Mouse (Mus musculus) cortical plate, adult 2 months (tissue): ENCODE measurements around the gene Atf2.
"Not testable (repeated sequence)": the region's sequence is repeated elsewhere in the genome, so short reads cannot be mapped to it uniquely, and the experiment has no call there.

Experiments used
- CTCF ChIP-seq: fragments of 200-500 bp; IDR thresholded peaks from 2 replicates; pipeline ENCODE4 v1.5.1; 2011; ENCODE audit warnings: mild to moderate bottlenecking, control low read depth, low read length; ENCODE audit not compliant: insufficient read depth; ENCODE audit errors: extremely low read depth
- POLR2A ChIP-seq: fragments of 200-500 bp; IDR thresholded peaks from 2 replicates; pipeline ENCODE4 v1.6.1; 2011; ENCODE audit warnings: mild to moderate bottlenecking, low read length, control low read depth; ENCODE audit not compliant: insufficient read depth; ENCODE audit errors: extremely low read depth

DNA sequence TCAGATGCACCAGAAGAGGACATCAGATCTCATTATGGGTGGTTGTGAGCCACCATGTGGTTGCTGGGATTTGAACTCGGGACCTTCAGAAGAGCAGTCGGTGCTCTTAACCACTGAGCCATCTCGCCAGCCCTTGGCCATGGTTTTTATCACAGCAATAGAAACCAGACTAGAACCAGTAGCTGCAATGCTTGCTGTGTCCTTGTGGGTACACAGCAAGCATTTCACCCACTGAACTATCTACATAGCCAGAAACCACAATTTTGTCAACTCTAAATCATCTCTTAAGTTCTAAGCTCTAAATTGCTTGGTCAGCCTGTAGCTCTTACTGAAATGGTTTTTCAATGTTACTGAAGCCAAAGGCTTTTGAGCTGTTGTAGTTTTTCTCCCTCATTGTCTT is 9.9 kb upstream of the Atf2 start:
- TF ChIP-seq CTCF, POLR2A: not testable (repeated sequence)
